Mouse (Mus musculus) brain, embryonic 14.5 days (tissue): ENCODE measurements around the gene Alpk1.

Experiments
- CTCF ChIP-seq: fragments of 200-500 bp; IDR thresholded peaks from 2 replicates; pipeline ENCODE4 v1.5.1; 2012; ENCODE audit warnings: inconsistent platforms, mild to moderate bottlenecking, moderate library complexity, borderline replicate concordance; ENCODE audit not compliant: insufficient read depth, insufficient read length; ENCODE audit errors: extremely low read depth
- POLR2A ChIP-seq: fragments of 200-500 bp; IDR thresholded peaks from 2 replicates; pipeline ENCODE4 v1.6.1; 2012; ENCODE audit warnings: mild to moderate bottlenecking, inconsistent platforms, borderline replicate concordance; ENCODE audit not compliant: poor library complexity, insufficient read depth, insufficient read length, severe bottlenecking; ENCODE audit errors: extremely low read depth

GRCm38 (mm10) chr3:127805991-127806390 is 25.7 kb upstream of the Alpk1 start:
- TF ChIP-seq CTCF (no peak), POLR2A (no peak)
